Mouse (Mus musculus): ENCODE data around the gene Osbpl6.

DNA sequence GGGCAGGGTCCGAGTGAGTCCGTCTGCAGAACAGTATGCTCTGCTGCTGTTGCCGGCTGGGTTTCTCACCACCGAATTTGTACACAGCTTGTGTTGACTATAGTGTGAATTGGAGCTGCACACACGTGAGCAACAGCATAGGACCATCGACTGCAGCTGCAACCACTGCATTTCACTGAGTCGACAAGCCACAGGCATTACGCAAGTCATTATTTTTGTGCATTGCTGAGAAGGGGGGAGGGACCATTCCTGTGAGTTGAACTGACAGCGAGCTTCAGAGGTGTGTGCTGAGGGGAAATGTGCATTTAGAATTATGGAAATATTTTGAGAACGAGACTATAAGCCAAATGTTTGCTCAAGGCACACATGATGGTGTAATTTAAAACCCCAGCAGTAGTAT is 165.2 kb downstream of the Osbpl6 start:
- TF ChIP-seq CTCF (IDR thresholded peaks at IDR 0.05; ENCODE audit: low read depth, low read length), result no peak
- TF ChIP-seq GATA1 (IDR thresholded peaks at IDR 0.05; ENCODE audit: borderline replicate concordance, low read length), result no peak
- TF ChIP-seq POLR2AphosphoS5 (IDR thresholded peaks at IDR 0.05; ENCODE audit: insufficient replicate concordance, low read depth, low read length), result no peak
- no peak for TF ChIP-seq TAL1 (conservative IDR thresholded peaks at IDR 0.05; ENCODE audit: low read depth, low read length)
